Mouse (Mus musculus): ENCODE measurements around the gene Kcnab3.
A peak's percentile ranks its signal among the peaks of the same experiment; 100 is the strongest.

Gene Kcnab3

DNA sequence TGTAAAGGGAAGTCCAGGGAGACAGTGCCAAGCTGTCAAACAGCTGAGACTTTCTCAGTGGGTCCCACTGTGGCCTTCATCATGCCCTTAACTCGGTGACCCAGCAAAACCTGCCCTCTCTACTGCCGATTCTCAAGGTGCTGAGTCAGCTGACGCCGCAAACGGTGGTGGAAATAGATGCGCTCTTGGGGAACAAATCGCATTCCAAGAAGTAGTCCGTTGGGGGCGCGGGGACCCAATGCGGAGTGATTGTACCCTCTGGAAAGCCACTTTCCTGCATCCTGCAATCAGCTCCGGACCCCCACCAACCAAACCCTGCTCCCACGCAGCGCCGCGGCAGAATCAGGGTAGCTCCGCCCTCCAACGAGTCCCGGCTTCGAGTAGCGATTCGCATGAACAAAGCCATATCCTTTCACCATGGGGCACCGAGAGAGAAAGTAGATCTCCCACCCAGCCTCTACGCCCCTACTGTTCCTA lies 5.9 kb downstream of the Kcnab3 start:
- DNase-seq (ENCODE audit: low read depth, low spot score), result peak; percentile 72

DNA sequence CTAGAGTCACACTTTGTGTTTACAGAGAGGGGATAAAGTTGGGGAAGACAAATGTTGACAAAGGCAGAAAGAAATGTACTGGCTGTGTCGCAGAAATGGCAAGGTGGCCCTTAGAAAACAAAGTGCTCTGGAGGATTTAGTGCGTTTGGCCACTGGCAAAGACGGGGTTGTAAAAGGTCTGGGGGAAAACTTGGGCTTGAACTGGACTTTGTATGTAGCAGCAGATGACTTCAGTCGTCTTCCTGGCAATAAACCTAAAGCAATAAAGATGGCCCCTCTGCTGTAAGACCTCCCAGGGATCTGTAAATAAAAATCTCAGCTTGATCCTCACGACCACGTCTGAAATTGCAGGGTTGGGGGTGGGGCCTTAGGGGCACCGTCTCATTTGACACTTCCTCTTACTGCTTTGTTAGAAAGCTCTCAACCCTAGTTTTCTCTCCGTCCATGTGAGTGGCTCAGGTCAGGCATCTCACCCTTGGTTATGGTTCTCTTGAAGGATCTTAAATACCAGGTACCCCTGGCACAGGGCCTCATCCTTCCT lies 6.7 kb downstream of the Kcnab3 start:
- DNase-seq (ENCODE audit: low read depth, low spot score), result no peak

DNA sequence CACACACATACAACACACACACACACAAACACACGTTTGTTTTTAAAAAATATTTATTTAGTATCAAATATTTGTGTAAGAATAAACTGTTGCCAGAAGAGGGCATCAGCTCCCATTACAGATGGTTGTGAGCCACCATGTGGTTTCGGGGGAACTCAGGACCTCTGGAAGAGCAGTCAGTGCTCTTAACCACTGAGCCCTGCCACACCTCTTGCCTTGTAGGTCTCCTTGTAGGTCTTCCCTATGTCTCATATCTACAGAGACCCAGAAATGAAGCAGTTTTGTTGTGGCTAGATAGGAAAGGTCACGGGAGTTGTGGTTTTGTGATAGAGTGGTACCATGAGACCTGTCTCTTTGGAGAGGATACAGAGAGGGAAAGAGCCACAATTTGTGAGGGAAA lies 7.9 kb downstream of the Kcnab3 start:
- DNase-seq (ENCODE audit: low read depth, low spot score), result no peak

DNA sequence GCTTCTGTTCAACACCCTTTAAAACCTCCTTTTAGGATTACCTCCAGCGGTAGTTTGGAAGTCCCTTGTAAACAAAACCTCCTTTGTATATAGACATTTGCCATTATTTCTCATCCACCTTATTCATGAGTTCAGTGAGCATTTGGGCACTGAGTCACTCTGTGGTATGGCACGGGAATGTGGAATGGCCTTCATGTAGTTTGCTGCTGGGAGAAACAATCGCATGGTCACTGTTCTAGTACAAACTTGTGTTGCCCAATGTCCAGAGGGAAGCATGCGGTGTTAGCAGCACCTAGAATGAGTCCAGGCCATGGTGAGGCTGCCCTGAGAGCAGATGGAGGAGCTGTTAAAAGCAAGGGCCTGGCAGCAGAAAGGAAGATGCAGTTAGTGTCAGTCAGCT lies 8.7 kb downstream of the Kcnab3 start:
- no peak for DNase-seq (ENCODE audit: low read depth, low spot score)

DNA sequence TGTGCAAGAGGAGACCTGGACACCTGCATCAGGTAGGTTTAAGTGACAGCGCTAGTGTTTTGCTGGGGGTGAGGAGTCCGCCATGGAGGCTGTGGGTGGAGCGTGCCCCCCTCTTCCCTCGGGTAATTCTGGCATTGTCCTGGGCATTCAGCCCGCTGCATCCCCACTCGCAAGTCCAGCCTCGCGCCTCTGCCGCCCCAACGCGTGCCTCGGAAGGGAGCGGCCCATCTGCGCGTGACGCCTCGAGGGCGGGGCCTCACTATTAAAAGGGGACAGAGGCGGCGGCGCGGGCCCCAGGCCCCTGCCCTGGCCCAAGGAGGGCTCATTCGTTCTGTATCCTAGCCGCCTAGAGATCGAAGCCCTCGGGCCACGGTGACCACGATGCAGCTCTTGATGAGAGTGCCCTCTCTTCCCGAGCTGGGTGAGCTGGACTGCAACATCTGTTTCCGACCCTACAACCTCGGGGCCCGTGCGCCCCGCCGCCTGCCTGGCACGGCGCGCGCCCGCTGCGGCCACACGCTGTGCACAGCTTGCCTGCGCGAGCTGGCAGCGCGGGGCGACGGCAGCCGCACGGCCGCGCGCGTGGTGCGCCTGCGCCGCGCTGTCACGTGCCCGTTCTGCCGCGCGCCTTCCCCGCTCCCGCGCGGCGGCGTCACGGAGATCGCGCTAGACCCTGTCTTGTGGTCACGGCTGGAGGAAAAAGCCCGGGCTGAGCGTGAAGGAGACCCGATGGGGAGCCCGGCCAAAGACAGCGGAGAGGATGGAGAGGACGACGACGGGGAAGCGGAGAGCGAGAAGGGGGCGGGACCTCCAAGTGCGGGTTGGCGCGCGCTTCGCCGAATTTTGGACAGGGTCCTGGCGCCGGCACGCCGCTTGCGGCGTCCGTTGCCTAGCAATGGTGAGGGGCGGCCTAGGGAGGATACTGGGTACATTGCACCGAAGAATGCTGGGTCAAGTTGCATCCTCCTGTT lies 14.4 kb downstream of the Kcnab3 start, which contains the start of gene Rnf227:
Gene Rnf227 (plus strand): TSS at position 301 of the 971 bp plus-strand sequence.
- DNase-seq (ENCODE audit: low read depth, low spot score), result peak; percentile 82

DNA sequence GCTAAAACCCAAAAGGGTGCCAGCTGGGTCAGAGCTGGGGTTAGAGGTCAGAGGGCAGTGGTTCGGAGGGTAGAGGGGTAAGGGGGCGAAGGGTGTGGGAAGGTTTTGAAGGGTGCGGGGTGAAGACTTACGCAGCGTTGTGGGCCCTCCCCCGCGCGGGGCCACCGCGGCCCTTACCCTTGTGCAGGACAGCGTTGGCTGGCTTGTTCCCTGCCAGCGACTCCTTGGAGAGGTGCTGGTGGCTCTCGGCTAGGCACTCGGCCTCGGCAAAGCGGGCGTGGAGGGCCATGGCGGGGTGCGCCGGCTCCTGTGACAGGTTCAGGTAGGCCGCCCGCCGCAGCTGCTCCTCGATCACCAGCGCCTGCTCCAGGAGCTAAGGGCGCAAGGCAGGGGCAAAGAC lies 20.4 kb downstream of the Kcnab3 start:
- DNase-seq (ENCODE audit: low read depth, low spot score), result no peak

DNA sequence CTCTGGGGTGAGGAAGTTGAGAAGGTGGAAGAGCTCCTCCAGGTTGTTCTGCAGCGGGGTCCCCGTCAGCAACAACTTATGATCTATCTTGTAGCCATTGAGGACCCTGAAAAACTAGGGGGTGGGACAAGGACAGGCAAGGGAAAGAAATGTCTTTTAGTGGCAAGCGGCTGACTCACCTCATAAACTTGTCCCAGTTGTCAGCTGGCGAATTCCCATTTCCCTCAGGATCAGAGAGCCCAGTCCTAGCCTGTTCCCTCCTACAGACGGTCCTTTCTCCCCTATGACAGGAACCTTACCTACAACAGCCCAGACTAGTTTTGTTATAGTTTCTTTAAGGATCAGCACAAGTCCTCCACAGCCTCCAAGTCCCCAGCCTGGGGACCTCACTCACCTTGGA lies 30.5 kb downstream of the Kcnab3 start:
- DNase-seq (ENCODE audit: low read depth, low spot score), result no peak

DNA sequence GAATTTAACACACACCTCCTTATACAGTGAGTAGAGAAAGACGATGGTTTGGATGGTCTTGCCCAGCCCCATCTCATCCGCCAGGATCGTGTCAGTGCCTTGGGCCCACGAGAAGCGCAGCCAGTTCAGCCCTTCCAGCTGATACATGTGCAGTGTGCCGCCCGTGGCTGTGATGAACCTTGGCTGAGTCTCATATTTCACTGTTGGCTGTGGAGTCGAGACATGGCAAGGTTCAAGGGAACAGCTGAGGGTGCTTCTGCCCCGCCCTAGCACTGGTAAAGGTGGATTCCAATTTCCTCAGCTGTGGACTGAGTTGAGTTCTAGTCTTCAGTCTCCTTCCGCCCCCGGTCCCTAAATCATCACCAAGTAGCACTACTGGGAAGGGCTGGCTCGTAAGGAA lies 31.6 kb downstream of the Kcnab3 start:
- DNase-seq (ENCODE audit: low read depth, low spot score), result no peak

DNA sequence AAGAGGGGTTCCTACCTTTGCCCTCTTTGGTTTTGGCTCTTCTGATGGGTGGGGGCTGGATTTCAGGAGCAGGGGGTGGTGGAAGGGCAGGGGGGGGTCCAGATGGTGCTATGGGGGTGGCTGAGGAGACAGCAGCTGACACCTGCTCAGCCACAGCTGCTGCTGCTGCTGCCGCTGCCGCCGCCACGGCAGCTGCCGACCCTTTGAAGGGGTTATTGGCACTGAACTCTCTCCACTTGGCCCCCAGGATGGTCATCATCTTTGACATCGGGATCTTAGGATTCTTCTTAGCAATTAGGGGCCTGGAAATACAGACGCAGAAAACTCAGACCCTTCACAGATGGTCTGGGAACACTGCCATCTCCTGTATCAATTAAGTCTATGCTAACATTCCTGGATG lies 36.0 kb downstream of the Kcnab3 start:
- DNase-seq (ENCODE audit: low read depth, low spot score), result no peak

DNA sequence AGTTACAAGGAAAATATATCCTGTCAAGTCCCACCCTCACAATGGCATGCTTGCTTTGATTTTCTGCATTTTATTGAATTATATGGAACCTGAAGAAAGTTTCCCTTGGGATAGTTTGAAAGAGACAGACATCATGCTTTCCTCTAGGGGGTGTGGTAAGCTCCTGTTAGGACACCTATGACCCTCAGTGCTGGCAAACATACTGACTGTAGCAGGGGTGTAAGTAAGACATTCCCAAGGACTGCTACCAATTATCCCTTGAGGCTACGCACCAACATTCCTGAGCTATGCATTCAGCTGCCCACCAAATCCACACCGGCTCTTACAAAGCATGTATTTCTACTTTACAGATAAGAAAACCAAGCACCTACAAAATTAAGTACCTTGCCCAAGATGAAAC lies 36.4 kb downstream of the Kcnab3 start:
- DNase-seq (ENCODE audit: low read depth, low spot score), result no peak

DNA sequence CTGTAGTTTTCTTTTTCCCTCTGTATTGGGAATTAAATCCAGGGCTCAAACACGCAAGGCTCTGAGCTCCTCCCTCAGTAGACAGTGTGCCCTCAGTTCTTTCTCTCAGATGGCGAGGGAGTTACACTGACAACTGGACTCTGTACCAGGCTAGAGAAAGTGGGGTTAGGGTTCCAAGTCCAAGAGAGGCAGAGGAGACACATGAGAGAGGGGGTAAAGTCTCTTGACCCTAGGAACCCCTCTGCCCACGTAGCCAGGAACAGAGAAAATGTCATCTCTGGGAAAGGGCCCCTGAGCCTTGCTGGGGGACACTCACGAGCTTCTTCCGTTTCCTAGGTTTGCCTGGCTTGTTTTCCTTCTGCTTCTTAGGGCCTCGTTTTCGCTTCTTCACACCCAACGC lies 38.3 kb downstream of the Kcnab3 start:
- DNase-seq (ENCODE audit: low read depth, low spot score), result no peak

DNA sequence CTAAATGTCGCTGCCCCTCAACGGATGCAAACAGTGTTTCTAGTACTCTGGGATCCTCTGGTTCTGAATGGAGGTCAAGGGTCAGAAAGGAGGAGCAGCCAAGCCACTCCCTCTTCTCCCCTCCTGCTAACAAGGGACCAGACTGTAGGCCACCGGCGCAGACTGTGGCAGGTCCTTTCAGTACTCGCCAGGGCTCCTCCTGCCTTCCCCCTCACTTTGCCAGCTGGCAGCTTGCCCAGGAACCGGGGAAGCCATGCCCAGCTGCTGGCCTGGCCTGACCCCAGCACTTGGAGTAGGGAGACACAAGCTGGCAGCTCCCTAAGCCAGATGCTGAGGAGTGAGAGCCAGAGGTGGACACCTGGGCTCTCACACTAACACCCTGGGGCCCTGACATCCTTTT lies 38.9 kb downstream of the Kcnab3 start:
- DNase-seq (ENCODE audit: low read depth, low spot score), result peak; percentile 41

DNA sequence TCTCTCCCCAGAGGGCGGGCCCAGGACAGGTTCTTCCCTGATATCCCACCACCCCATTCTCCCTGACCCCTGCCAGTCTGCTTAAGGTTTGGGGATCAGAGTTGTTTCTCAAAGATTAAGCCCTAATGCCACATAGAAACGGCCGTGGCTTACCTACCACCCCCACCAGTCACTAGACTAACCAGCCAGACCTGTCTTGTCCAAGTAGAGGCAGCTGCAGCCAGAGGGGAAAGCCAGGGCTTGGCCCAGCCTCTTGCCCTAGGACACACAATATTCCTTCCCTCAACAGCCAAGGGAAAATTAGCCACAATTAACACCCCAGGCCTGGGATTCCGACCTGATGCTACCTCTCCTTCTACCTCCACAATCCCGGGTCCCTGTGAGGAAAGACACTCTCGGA lies 39.7 kb downstream of the Kcnab3 start:
- no peak for DNase-seq (ENCODE audit: low read depth, low spot score)

DNA sequence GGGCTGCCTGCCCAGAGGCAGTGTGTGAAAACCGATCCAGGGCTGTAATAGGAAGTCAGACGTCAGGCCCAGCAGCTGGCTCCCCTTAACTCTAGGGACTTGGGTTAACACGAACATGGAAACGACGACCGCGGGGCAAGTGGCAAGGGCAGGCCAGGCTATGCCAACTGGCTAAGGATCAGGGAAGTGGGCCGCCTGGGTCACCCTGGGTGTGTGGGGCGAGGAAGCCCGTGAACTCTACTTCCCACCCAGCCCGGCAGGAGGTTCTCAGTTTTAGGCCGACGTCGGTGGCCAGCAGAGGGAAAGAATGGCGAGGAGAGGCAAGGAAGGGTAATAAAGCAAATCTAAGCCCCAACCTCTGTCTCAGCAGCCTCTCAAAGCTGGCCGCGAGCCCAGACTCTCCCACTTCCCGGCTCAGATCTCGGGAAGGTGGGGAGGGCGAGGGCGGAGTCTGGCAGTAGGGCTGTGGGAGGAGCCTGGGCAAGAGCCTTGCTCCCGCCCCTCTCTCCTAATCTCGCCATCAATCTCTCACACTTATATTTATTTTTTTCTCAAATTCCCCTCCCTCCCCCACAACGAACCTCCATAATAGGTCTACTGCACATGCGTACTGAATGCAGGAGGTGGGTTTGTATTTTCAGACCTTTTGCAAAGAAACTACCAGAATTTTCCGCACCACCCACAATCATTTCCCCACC lies 40.2 kb downstream of the Kcnab3 start:
- peak; percentile 78 for DNase-seq (ENCODE audit: low read depth, low spot score)

DNA sequence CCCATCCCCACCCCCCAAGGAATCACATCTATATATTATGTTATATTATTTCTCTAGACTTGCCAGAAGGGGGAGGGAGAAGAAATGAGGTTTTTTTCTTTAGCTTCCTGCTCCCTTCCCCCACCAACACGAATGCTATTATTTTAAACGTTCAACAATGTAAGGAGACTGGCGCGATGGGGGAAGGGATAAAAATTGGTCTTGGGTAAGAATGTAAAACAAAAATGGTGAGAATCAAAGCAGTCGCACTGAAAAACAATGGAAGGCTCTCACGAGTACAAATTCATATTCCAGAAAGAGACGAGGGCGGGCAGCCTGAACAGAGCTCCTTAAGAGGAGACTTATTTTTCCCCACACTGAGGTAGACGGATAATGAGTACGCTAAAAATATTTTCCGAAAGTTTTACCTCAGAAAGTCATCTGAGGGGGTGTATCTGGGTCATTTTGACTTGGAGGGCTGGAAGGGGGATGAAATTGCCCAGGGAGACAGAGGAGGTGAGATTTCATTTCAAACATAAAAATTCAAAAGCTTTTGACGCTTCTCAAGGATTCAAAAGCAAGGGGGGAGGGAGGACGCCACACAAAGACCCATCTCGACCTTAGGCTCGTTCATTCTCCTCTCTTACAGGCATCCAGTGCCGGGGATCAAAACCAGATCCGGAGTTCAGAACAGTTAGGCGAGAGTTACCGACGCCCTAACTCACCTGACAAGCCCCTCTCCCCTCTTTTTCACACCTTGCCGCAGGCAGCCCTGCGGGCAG lies 41.0 kb downstream of the Kcnab3 start:
- no peak for DNase-seq (ENCODE audit: low read depth, low spot score)

DNA sequence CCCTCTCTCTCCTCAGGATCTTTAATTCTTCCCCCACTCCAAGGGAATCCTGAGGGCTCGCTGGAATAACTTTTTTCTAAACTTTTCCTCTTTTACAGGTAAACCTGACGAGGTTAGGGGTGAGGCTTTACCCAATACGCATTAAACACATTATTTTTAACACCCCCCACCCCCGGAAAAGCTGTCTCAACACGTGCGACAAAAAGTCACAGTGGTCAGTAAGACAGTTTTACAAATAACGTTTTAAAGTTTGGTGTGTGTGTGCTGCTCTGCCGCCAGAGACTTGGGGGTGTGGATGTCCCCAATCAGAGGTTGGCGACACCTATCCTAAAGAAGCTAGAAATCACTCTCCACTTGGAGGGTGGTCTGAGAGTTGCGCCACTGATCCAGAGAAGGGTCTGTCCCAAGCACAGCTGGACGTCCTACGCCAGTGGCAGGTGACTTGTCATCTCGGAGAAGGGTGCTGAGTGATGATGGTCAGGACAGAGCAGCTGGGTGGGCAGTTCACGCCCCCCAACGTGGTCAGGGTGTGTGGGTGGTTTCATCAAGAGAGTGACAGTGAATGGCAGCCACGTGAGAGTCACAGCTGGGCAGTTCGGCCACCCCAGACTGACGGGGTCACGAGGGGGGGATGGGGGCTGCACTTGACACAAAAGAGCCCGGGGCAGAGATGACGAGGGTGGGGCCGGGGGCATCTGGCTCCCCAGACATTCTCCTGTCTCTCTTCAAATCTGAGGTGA lies 41.7 kb downstream of the Kcnab3 start:
- no peak for DNase-seq (ENCODE audit: low read depth, low spot score)

DNA sequence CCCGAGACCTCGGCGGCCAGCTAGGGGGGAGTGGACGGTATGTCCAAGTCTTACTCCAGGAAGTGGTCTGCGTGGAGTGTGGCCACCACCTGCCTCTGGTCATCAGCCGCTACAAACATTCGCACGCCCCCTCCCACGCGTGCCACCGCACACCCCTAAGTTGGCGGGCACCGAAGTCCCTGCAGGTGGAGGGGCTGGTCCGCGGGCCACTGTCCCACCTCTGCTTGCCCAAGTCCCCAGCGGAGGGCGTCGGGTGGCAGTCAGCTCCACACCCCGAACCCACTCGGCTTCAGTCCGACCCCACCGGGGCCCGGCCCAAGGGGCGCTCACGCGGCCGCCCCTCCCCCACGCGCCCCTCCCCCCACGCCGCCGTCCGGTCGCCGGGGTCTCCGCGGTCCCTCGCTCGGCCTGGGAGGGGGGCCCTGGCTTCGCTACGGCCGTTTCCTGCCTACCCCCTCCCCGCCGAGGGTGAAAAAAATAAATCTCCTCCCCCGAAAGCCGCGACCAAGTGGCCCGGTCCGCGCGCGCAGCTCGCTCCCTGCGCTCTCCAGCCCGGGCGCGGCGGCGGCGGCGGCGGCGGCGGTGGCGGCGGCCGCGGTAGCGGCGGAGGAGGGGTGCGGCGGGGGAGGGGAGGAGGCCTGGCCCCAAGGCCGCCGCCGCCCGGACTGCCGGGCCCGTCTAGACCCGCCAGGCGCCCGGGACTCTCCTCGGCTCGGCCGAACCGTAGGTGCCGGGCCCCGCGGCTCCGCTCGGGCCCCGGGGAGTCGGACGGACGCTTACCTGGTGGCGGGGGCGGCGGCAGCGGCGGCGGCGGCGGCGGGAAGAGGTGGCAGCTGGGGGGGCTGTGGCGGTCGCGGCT lies 42.5 kb downstream of the Kcnab3 start:
- no peak for DNase-seq (ENCODE audit: low read depth, low spot score)

DNA sequence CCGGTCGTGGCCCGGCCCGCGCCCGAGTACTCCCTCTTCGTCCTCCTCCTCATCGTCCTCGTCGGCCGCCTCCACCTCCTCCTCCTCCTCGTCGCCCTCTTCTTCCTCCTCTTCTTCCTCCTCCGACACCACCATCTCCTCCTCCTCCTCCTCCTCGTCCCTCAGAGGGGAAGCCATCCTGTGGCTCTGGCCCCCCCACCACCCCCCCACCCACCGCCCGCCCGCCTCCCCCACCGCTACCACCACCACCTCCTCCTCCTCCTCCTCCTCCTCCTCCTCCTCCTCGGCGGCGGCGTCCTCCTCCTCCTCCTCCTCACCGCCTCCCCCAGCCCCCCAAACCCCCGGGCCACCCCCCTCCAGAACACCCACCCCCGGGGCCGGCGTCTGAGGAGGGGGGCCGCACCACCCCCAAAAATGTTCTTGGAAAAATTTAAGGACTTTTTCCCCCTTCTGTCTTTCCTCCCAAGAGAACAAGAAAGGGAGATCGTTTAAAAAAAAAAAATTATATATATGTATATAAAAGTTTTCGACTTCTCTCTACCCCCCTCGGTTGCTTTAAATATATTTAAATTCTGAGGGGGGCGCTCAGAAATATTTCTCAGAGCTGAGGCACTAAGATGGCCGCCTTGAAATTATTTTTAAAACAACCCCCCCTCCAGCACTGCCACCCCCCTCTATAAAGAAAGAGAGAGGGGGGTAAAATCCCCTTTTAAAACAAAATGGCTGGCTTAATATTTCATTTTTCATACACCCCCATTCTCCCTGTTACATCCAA lies 43.3 kb downstream of the Kcnab3 start, which contains the start of gene Chd3:
Gene Chd3 (minus strand): TSS at position 192 of the 775 bp plus-strand sequence.
- DNase-seq (ENCODE audit: low read depth, low spot score), result no peak
